Mouse (Mus musculus): ENCODE measurements around the gene Gm10563. TPM values are rescaled to one million over a fixed set of nuclear protein-coding genes. Genes with fewer than 3 reads are reported as not detected.
A peak's percentile ranks its signal among the peaks of the same experiment; 100 is the strongest.

Gene Gm10563
- total RNA-seq, 1 experiment, result not detected

GRCm38 (mm10) chr4:155635766-155636499, 9.3 kb downstream of the Gm10563 start:
- no peak for DNase-seq (ENCODE audit: low read depth, low spot score)
- Histone ChIP-seq H3K9me3 (ENCODE audit: control insufficient read depth, insufficient read depth, low read depth, low read length) (no peaks in the 10 kb centered on the region), H3K27ac (ENCODE audit: insufficient read depth, low read depth, low read length, poor library complexity, severe bottlenecking) (no peak overlapping the region), H3K36me3 (ENCODE audit: control insufficient read depth, insufficient read depth, low read length, poor library complexity, severe bottlenecking) (peaks cover 37% of the 10 kb centered on the region), H3K9ac (ENCODE audit: insufficient read depth, low read depth, low read length, poor library complexity, severe bottlenecking) (no peak overlapping the region), H3K4me1 (ENCODE audit: control insufficient read depth in 2 of 2, insufficient read depth in 2 of 2, low read length in 2 of 2, poor library complexity in 1 of 2) (peaks cover 0 to 6% of the 10 kb centered on the region in 2 experiments; a peak in 2 of 4 replicates), H3K4me3 (ENCODE audit: insufficient read depth in 1 of 2, low read depth in 1 of 2, low read length in 2 of 2, poor library complexity in 1 of 2, severe bottlenecking in 1 of 2) (no peak overlapping the region)
- in situ Hi-C loops (cut with MboI; ENCODE audit: low sequenced_read_pairs in 2 of 2, unreplicated experiment in 2 of 2), result no loop called here
- no peak for TF ChIP-seq ZC3H11A (IDR thresholded peaks at IDR 0.05; ENCODE audit: borderline replicate concordance, low read depth, low read length)
- TF ChIP-seq CHD2 (IDR thresholded peaks at IDR 0.05; ENCODE audit: low read depth, low read length), result no peak
- TF ChIP-seq MAFK (IDR thresholded peaks at IDR 0.05; ENCODE audit: insufficient read depth, low read depth, low read length), result no peak
- no peak for TF ChIP-seq HCFC1 (IDR thresholded peaks at IDR 0.05; ENCODE audit: borderline replicate concordance, insufficient read depth, low read length)
- TF ChIP-seq ZNF384 (IDR thresholded peaks at IDR 0.05; ENCODE audit: low read depth, low read length), result no peak

- H3K9me3 ChIP-seq (ENCODE audit: control insufficient read depth, insufficient read depth, low read depth, low read length), result no peaks in the 10 kb centered on the region
- H3K27ac ChIP-seq (ENCODE audit: insufficient read depth, low read depth, low read length, poor library complexity, severe bottlenecking), result no peak overlapping the region
- TF ChIP-seq HCFC1 (IDR thresholded peaks at IDR 0.05; ENCODE audit: borderline replicate concordance, insufficient read depth, low read length), result no peak
- no peak for TF ChIP-seq CHD2 (IDR thresholded peaks at IDR 0.05; ENCODE audit: low read depth, low read length)
- TF ChIP-seq MAFK (IDR thresholded peaks at IDR 0.05; ENCODE audit: insufficient read depth, low read depth, low read length), result no peak
- no peak for TF ChIP-seq ZC3H11A (IDR thresholded peaks at IDR 0.05; ENCODE audit: borderline replicate concordance, low read depth, low read length)
- no peak for TF ChIP-seq ZNF384 (IDR thresholded peaks at IDR 0.05; ENCODE audit: low read depth, low read length)
- peaks cover 27% of the 10 kb centered on the region for H3K36me3 ChIP-seq (ENCODE audit: control insufficient read depth, insufficient read depth, low read length, poor library complexity, severe bottlenecking)
- in situ Hi-C loops (cut with MboI; ENCODE audit: low sequenced_read_pairs in 2 of 2, unreplicated experiment in 2 of 2), result no loop called here
- H3K4me1 ChIP-seq (ENCODE audit: control insufficient read depth in 2 of 2, insufficient read depth in 2 of 2, low read length in 2 of 2, poor library complexity in 1 of 2), result peaks cover 0 to 6% of the 10 kb centered on the region in 2 experiments; a peak in 3 of 4 replicates
- no peak overlapping the region for H3K4me3 ChIP-seq (ENCODE audit: insufficient read depth in 1 of 2, low read depth in 1 of 2, low read length in 2 of 2, poor library complexity in 1 of 2, severe bottlenecking in 1 of 2)
- no peak for DNase-seq (ENCODE audit: low read depth, low spot score)
- H3K9ac ChIP-seq (ENCODE audit: insufficient read depth, low read depth, low read length, poor library complexity, severe bottlenecking), result no peak overlapping the region
These were observed 14.9 kb downstream of the Gm10563 start for GRCm38 (mm10) chr4:155630267-155630666.

GRCm38 (mm10) chr4:155624338-155625291, 20.6 kb downstream of the Gm10563 start, which contains the start of gene Cdk11b:
Gene Cdk11b, plus strand, starts transcription at chr4:155624854.
- Histone ChIP-seq H3K4me3 (ENCODE audit: insufficient read depth in 1 of 2, low read depth in 1 of 2, low read length in 2 of 2, poor library complexity in 1 of 2, severe bottlenecking in 1 of 2) (peak within 1 kb of the TSS; percentile 93 to 97), H3K27ac (ENCODE audit: insufficient read depth, low read depth, low read length, poor library complexity, severe bottlenecking) (peak within 1 kb of the TSS; percentile 75), H3K4me1 (ENCODE audit: control insufficient read depth in 2 of 2, insufficient read depth in 2 of 2, low read length in 2 of 2, poor library complexity in 1 of 2) (peaks cover 0 to 4% of the 10 kb centered on the region in 2 experiments; a peak in 2 of 4 replicates), H3K9ac (ENCODE audit: insufficient read depth, low read depth, low read length, poor library complexity, severe bottlenecking) (peak within 1 kb of the TSS; percentile 89), H3K9me3 (ENCODE audit: control insufficient read depth, insufficient read depth, low read depth, low read length) (no peaks in the 10 kb centered on the region), H3K36me3 (ENCODE audit: control insufficient read depth, insufficient read depth, low read length, poor library complexity, severe bottlenecking) (peaks cover 12% of the 10 kb centered on the region)
- TF ChIP-seq CHD2 (IDR thresholded peaks at IDR 0.05; ENCODE audit: low read depth, low read length) (peak; percentile 59; the same call in 1 of the 2 replicates), HCFC1 (IDR thresholded peaks at IDR 0.05; ENCODE audit: borderline replicate concordance, insufficient read depth, low read length) (peak; percentile 95), ZC3H11A (IDR thresholded peaks at IDR 0.05; ENCODE audit: borderline replicate concordance, low read depth, low read length) (no peak; the same call in 1 of the 2 replicates), MAFK (IDR thresholded peaks at IDR 0.05; ENCODE audit: insufficient read depth, low read depth, low read length) (no peak; the same call in 1 of the 2 replicates), ZNF384 (IDR thresholded peaks at IDR 0.05; ENCODE audit: low read depth, low read length) (peak; percentile 65; the same call in 1 of the 2 replicates)
- in situ Hi-C loops (cut with MboI; ENCODE audit: low sequenced_read_pairs in 2 of 2, unreplicated experiment in 2 of 2), result no loop called here
- DNase-seq (ENCODE audit: low read depth, low spot score), result peak; percentile 97

- in situ Hi-C loops (cut with MboI; ENCODE audit: low sequenced_read_pairs in 2 of 2, unreplicated experiment in 2 of 2), result no loop called here
- DNase-seq (ENCODE audit: low read depth, low spot score), result no peak
- Histone ChIP-seq H3K9me3 (ENCODE audit: control insufficient read depth, insufficient read depth, low read depth, low read length) (no peaks in the 10 kb centered on the region), H3K9ac (ENCODE audit: insufficient read depth, low read depth, low read length, poor library complexity, severe bottlenecking) (no peak overlapping the region), H3K27ac (ENCODE audit: insufficient read depth, low read depth, low read length, poor library complexity, severe bottlenecking) (no peak overlapping the region), H3K36me3 (ENCODE audit: control insufficient read depth, insufficient read depth, low read length, poor library complexity, severe bottlenecking) (peaks cover 35% of the 10 kb centered on the region), H3K4me3 (ENCODE audit: insufficient read depth in 1 of 2, low read depth in 1 of 2, low read length in 2 of 2, poor library complexity in 1 of 2, severe bottlenecking in 1 of 2) (no peak overlapping the region), H3K4me1 (ENCODE audit: control insufficient read depth in 2 of 2, insufficient read depth in 2 of 2, low read length in 2 of 2, poor library complexity in 1 of 2) (peaks cover 0 to 3% of the 10 kb centered on the region in 2 experiments; a peak in 2 of 4 replicates)
- no peak for TF ChIP-seq HCFC1 (IDR thresholded peaks at IDR 0.05; ENCODE audit: borderline replicate concordance, insufficient read depth, low read length)
- no peak for TF ChIP-seq MAFK (IDR thresholded peaks at IDR 0.05; ENCODE audit: insufficient read depth, low read depth, low read length)
These were observed 26.9 kb downstream of the Gm10563 start for GRCm38 (mm10) chr4:155618321-155618720.
